Mouse (Mus musculus): ENCODE results near the gene Kpna2.
"Not testable (repeated sequence)": the region's sequence is repeated elsewhere in the genome, so short reads cannot be mapped to it uniquely, and the experiment has no call there.

Gene Kpna2

GRCm38 (mm10) chr11:107019318-107019717 is 20.0 kb upstream of the Kpna2 start:
- no peak for DNase-seq (ENCODE audit: low spot score in 2 of 2)

DNA sequence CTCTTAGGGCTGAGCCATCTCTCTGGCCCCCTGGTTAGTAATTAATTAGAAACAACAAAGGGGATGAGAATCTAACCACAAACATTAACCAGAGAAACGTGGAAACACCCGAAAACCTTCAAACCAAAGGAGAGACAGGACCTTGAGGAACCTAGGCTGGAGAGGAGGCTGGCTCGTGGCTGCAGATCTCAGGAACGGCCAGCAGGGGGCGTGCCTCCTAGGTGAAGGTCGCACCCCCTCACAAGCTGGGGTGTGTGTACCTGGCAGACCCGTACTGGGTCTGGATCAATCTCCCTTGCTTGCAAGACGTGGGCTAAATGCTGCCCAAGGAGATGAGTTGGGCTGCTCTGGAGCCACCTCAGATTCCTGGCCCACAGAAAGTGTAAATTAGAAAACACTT is 19.3 kb upstream of the Kpna2 start:
- no peak for DNase-seq (ENCODE audit: low spot score in 2 of 2)

- no peak for DNase-seq (ENCODE audit: low spot score in 2 of 2)
Observed at GRCm38 (mm10) chr11:107017339-107017886, 18.1 kb upstream of the Kpna2 start.

DNA sequence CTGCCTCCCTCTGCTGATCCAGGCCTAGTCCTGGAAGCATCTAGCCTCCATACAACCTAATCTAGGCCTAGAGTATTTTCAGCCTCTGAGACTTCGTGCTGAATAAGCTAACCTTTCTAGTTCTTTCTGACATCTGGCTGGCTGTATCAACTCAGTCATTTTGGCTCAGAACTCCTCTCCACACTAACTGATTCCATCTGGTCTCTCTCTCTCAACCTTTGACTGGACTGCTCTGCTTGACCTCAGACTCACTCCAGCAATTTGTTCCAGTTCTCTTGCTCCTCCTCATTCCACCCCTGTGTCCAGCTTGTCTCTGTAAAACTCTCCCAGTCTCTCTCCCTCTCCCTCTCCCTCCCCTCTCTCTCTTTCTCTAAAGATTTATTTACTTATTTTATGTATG is 17.6 kb upstream of the Kpna2 start:
- DNase-seq (ENCODE audit: low spot score in 2 of 2): no peak

DNA sequence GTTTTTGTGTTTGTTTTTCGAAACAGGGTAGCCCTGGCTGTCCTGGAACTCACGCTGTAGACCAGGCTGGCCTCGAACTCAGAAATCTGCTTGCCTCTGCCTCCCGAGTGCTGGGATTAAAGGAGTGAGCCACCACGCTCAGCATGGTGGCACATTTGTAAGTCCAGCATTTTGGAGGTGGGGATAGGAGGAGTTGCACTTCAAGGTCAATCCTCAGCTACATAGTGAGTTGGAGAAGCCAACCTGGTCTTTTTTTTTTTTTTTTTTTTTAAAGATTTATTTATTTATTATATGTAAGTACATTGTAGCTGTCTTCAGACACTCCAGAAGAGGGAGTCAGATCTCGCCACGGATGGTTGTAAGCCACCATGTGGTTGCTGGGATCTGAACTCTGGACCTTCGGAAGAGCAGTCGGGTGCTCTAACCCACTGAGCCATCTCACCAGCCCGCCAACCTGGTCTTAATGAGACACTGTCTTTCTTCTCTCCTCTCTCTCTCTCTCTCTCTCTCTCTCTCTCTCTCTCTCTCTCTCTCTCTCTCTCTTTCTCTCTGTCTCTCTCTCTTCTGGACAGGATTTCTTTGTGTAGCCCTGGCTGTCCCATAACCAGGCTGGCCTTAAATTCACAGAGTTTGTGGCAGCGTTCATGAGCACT is 16.3 kb upstream of the Kpna2 start:
- DNase-seq (ENCODE audit: low spot score in 2 of 2): not testable (repeated sequence)

GRCm38 (mm10) chr11:107014597-107015309 is 15.4 kb upstream of the Kpna2 start:
- DNase-seq (ENCODE audit: low spot score in 2 of 2): no peak

DNA sequence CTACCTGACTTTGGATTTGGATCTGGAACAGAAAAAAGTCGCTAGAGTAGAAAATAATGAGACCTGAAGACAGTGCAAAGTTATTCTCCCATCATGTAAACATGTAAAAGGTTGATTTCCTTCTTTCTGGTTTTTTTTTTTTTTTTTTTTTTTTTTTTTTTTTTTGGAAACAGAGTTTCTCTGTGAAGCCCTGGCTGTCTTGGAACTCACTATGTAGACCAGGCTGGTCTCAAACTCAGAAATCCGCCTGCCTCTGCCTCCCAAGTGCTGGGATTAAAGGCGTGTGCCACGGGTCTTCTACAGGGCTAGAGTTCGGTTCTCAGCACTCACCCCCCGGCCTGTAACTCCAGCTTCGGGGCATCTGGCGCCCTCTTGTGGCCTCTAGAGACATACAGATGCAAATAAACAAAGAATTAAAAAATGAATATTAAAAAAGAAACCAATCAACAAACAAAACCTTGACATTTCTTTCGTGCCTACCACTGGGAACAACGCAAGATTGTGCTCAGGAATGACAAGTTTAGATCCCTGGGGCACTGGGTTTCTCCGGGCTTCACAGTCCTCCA is 14.8 kb upstream of the Kpna2 start:
- DNase-seq (ENCODE audit: low spot score in 2 of 2): no peak

DNA sequence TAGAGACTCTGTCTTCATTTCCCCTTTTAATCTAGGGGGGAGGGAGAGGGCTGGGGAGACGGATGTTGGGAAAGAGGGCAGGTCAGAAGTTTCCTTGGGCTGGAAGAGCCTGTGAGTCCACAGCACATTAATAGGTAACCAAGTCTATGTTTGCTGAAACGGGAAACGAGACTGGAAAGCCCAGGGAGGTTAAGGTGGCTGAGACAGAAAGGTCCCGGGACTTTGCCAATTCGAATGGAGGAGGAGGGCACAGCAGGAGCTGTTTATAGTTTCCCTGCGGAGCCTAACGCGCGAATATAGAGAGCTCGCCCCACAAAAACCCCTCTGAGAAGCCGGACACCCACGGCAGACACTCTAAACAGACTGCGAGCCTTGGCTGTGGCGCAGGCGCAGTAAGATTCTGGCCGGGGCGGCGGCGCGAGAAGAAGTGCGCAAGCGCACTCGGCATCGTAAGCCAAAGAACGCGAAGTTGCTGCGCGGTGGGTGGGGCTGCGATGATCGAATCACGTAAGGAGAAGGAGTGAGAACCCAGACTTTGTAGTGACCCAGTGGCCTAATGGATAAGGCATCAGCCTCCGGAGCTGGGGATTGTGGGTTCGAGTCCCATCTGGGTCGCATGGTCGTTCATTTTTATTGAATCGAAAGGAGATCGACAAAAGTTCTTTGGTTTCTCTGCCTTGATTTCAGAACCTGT is 13.1 kb upstream of the Kpna2 start:
- peak; percentile 98 to 99 for DNase-seq (ENCODE audit: low spot score in 2 of 2)

GRCm38 (mm10) chr11:107011669-107012323 is 12.5 kb upstream of the Kpna2 start:
- no peak for DNase-seq (ENCODE audit: low spot score in 2 of 2)

DNA sequence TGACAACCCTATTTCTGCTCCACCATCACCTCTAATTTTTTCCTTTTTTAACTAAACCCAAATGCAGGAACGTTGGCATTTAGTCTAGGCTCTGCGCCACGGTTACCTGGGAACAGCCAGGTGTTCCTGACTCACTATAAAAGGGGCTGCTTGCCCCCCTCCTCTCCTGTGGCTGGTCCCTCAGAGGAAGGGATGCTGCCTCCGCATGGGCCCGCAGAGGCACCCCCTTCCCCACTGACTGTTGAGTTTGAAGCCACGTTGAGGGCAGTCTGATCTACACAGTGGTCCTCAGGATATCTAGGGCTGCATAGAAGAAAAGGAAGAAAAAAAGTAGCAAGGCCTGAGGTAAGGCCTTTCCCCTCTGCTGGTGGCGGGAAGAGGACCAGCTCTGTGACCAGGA is 11.8 kb upstream of the Kpna2 start:
- DNase-seq (ENCODE audit: low spot score in 2 of 2): no peak

DNA sequence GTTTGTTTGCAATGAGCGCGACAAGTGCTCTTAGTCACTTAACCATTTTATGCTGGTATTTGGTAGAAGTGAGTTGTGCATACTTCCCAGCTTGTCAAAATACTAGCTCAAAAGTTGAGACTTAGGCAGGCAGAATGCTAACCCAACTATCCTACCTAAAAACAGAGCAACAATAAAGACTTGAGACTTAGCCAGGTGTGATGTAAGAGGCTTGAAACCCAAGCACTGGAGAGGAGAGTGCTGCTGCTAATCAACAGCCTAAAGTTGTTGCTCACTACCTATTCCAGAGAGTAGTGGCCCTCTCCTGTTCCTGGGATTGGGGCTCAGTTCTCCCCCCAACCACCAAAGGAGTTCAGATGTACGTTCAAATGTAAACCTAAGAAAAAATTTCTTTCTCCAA is 11.1 kb upstream of the Kpna2 start:
- DNase-seq (ENCODE audit: low spot score in 2 of 2): no peak

DNA sequence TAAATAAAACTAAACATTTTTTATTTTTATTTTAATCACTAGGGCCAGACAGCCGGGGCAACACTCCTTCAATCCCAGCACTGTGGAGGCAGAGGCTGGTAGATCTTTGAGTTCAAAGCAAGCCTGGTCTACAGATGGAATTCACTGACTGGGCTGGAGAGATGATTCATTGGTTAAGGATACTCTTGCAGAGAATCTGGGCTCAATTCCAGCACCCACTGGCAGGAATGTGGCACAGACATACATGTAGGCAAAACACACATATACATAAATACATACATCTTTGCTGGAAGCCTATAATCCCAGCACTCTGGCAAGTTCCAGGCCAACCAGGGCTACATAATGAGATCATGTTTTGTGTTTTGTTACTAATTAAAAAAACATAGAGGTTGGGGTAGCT is 6.2 kb upstream of the Kpna2 start:
- DNase-seq (ENCODE audit: low spot score in 2 of 2): no peak

- no peak for DNase-seq (ENCODE audit: low spot score in 2 of 2)
Observed at GRCm38 (mm10) chr11:107001760-107002675, 2.7 kb upstream of the Kpna2 start.

DNA sequence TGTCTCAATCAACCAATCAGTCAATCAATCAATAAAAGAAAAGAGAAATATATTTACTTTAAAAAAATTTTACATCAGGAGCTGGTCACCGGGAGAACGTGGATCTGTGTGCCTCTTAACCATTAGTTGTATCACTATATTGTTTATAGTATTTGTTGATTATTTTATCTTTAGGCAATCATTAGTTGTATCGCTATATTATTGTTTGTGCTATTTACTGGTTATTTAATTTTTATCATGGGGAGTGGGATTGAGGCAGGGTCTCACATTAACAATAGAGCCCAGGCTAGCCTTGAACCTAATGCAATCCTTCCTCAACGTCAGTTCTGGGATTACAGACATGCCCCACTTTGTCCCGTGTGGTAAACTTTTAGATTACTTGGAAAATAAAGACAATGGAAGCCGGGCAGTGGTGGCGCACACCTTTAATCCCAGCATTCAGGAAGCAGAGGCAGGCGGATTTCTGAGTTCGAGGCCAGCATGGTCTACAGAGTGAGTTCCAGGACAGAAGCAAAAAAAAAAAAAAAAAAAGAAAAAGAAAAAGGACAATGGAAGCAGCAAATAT is 690 bp upstream of the Kpna2 start:
- DNase-seq (ENCODE audit: low spot score in 2 of 2): no peak

DNA sequence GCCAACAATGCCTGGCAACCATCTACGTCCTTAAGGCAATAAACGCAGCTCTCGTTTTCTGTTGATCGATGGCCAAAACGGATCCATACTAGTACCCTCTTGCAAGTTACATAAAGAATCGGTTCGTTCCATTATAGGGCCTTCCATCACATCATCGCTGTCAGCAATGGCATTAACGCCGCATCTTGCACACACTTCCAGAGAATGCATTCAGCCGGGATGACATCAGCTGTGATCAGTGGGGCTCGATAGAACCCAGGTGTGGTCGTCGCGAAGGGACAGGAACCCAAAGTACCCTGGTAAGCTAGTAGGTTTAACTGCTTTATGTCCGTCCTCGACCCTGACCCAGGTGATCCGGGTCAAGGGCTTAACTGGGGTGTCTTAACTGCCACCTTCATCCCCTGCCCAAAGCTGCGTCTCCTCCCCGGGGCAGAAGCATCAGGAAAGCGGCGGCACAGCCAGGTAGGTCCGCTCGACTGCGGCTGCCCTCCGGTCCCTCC is 640 bp downstream of the Kpna2 start:
- no peak for DNase-seq (ENCODE audit: low spot score in 2 of 2)

- no peak for DNase-seq (ENCODE audit: low spot score in 2 of 2)
Observed at GRCm38 (mm10) chr11:106997976-106998375, 1.4 kb downstream of the Kpna2 start.

- DNase-seq (ENCODE audit: low spot score in 2 of 2): not testable (repeated sequence)
Observed at GRCm38 (mm10) chr11:106996492-106996891, 2.8 kb downstream of the Kpna2 start.

- no peak for DNase-seq (ENCODE audit: low spot score in 2 of 2)
Observed at GRCm38 (mm10) chr11:106994246-106995085, 4.9 kb downstream of the Kpna2 start.

DNA sequence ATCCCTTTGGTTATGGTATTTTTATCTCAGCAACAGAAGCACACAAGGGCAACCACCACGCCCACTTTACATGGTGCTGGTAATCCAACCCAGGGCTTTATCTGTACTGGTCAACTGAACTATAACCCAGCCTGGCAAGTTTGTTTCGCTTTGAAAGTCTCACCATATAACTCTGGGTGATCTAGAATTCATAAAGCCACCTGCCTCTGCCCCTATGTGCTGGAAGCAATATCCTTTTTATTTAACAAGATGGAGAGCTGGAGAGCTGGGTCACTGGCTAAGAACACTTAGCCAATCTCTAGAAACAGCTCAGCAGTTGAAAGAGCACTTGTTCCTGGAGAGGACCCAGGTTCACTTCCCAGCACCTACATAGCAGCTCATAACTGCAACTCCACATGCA is 12.0 kb downstream of the Kpna2 start:
- no peak for DNase-seq (ENCODE audit: low spot score in 2 of 2)
